Mouse (Mus musculus) spleen, postnatal 0 days (tissue): ENCODE data around the gene Otop1. TPM values are rescaled to one million over a fixed set of nuclear protein-coding genes. Genes with fewer than 3 reads are reported as not detected.

Experiments used
- polyA plus RNA-seq: library from polyadenylated mRNA; unstranded; fragments of >200 nt; fragmentation: Nextera tagmentation; extraction: Ambion mirVana; gene quantifications from 2 replicates; pipeline ENCODE4 v1.2.1, GENCODE M21; 2015

Gene Otop1
- polyA plus RNA-seq: 0.04 TPM in 1 of 2 replicates, not detected in the other

GRCm38 (mm10) chr5:38275771-38276170 lies at the start of gene Otop1:
TSS of gene Otop1 (plus strand) at chr5:38275972.

GRCm38 (mm10) chr5:38260107-38260682 lies 15.6 kb upstream of the Otop1 start, which contains the start of gene Tmem128:
TSS of gene Tmem128 (plus strand) at chr5:38260185.

GRCm38 (mm10) chr5:38318966-38319786 lies 43.4 kb downstream of the Otop1 start, which contains the start of gene Drd5:
TSS of gene Drd5 (plus strand) at chr5:38319367.

Other genes starting within 250 kb of the Otop1 start
- 14.8 and 15.9 TPM in 2 replicates for gene Stx18, start 237.2 kb upstream of the Otop1 start, polyA plus RNA-seq
- gene Nsg1, start 116.1 kb upstream of the Otop1 start, polyA plus RNA-seq: 3.5 and 4.6 TPM in 2 replicates
- gene Zbtb49, start 55.5 kb upstream of the Otop1 start, polyA plus RNA-seq: 4.5 and 5.3 TPM in 2 replicates
- 90.0 and 92.3 TPM in 2 replicates for gene Lyar, start 55.5 kb upstream of the Otop1 start, polyA plus RNA-seq
- gene Tmem128, start 15.8 kb upstream of the Otop1 start, polyA plus RNA-seq: 73.1 and 78.7 TPM in 2 replicates
- not detected in 2 replicates for gene Drd5, start 43.4 kb downstream of the Otop1 start, polyA plus RNA-seq
- 2.2 and 3.1 TPM in 2 replicates for gene Slc2a9, start 227.2 kb downstream of the Otop1 start, polyA plus RNA-seq